17 mouse cellular contexts compared by ENCODE assay signal in the genomic region with DNA sequence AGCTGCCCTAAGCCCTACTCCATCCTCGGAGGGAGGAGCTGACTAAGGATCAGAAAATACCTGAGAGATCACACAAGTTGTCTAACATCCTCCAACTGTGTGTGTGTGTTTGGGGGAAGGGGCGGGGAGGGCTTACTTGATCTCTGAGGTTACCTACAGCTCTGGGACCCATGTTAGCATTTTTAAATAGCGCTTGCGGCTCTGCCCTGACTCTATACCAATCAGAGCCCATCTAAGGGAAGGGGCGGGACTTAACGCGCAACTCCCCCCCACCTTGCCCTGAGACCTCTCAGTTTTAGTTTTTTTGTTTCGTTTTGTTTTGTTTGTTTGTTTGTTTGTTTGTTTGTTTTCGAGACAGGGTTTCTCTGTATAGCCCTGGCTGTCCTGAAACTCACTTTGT.
"Had no signal": no experiment of that assay in that cellular context is flagged by ENCODE, and none has a peak within 500 bp of the region (broad histone marks: within the 10 kb centered on the region; RNA-seq: fewer than 3 reads in every experiment).

No protein-coding gene starts in this region.

- H3K4me1 ChIP-seq: midbrain, embryonic 10.5 days; midbrain, embryonic 12.5 days; neural tube, embryonic 13.5 days; neural tube, embryonic 15.5 days; stomach, embryonic 15.5 days had no signal

- H3K9me3 ChIP-seq: midbrain, embryonic 10.5 days; midbrain, embryonic 12.5 days; neural tube, embryonic 13.5 days; neural tube, embryonic 15.5 days; stomach, embryonic 15.5 days had no signal

- H3K27me3 ChIP-seq: neural tube, embryonic 13.5 days; neural tube, embryonic 15.5 days; stomach, embryonic 15.5 days had no signal

- H3K4me3 ChIP-seq: midbrain, embryonic 10.5 days; midbrain, embryonic 12.5 days; myocyte; neural tube, embryonic 13.5 days; neural tube, embryonic 15.5 days; stomach, embryonic 15.5 days had no signal

- H3K36me3 ChIP-seq: midbrain, embryonic 10.5 days; midbrain, embryonic 12.5 days; neural tube, embryonic 13.5 days; neural tube, embryonic 15.5 days; stomach, embryonic 15.5 days had no signal

- DNase-seq: lung, adult 18-20 months; lung, embryonic 14.5 days; midbrain, embryonic 14.5 days; retina, postnatal 1 day; right cerebral cortex, adult 18-20 months; right cerebral cortex, postnatal 25 days; right cerebral cortex, postnatal 4 days; thymus, adult 2 months; thymus, postnatal 25 days; thymus, postnatal 4 days had no signal

- ATAC-seq: midbrain, embryonic 16.5 days had no signal
